Mouse (Mus musculus) testis, postnatal 10 days (tissue): ENCODE data around the gene Myg1.

Experiments
- DNase-seq: peaks from one replicate; pipeline ENCODE4 v3.0.0; 2021; ENCODE audit warnings: low spot score

Myg1 gene

GRCm38 (mm10) chr15:102346444-102346843 lies 14.9 kb downstream of the Myg1 start:
- no peak for DNase-seq

GRCm38 (mm10) chr15:102350138-102350941 lies 18.8 kb downstream of the Myg1 start, which contains the start of gene Aaas:
TSS of gene Aaas (minus strand) at chr15:102350771.
- peak; percentile 98 for DNase-seq

- DNase-seq, result no peak
These were observed 19.4 kb downstream of the Myg1 start for GRCm38 (mm10) chr15:102350942-102351291.

GRCm38 (mm10) chr15:102352177-102352576 lies 20.7 kb downstream of the Myg1 start:
- DNase-seq, result no peak

DNA sequence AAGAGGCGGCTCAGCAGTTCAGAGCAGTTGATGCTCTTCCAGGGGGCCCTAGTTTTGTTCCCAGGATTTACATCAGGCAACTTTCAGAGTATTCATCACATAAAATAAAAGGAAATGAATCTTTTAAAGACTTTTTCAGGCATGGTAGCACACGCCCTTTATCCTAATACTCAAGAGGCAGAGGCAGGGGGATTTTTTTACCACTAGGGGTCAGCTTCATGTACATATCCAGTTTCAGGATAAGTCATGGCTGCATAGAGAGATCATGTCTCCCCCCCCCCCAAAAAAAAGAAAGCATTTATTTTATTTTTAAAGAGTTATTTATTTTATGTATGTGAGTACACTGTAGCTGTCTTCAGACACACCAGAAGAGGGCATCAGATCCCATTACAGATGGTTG lies 22.5 kb downstream of the Myg1 start:
- no peak for DNase-seq

GRCm38 (mm10) chr15:102355134-102355870 lies 23.8 kb downstream of the Myg1 start:
- peak; percentile 82 for DNase-seq

GRCm38 (mm10) chr15:102355871-102356441 lies 24.4 kb downstream of the Myg1 start:
- DNase-seq, result peak; percentile 57

DNA sequence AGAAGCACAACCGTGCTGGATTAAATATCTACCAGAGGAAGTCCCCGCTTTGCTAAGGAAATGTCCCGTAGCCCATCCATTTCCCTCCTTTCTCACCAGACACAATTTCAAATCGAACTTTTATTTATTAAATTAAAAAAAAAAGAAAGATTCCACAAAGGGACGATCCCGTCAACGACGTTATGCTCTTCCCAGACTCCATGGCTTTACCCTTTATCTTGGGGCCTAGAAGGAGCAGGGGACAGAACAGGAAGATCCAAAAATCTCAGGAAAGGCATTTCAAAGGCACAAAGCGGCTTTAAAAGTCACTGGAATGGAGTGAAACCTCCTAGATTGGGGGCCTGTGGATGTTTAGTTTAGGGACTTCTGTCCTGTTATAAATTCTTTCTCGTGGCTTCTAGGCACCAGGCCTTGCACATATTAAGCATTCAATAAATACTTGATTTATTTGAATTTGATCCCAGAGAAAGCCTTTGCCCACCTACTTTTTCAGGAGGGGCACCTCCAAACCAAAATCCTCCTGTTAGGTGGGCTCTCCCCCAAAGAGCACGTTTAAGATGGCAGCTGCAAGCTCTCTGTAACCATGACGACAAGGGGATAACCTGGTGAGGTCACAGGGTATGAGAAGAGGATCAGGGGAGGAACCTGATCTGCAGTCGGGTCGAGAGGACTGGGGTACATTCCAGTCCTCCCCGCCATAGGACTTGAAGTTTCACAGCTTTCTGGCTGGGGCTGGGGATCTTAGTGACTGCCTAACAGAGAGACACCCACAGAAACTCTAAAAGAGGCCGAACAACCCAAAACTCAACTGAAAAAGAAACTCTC lies 25.2 kb downstream of the Myg1 start:
- no peak for DNase-seq

DNA sequence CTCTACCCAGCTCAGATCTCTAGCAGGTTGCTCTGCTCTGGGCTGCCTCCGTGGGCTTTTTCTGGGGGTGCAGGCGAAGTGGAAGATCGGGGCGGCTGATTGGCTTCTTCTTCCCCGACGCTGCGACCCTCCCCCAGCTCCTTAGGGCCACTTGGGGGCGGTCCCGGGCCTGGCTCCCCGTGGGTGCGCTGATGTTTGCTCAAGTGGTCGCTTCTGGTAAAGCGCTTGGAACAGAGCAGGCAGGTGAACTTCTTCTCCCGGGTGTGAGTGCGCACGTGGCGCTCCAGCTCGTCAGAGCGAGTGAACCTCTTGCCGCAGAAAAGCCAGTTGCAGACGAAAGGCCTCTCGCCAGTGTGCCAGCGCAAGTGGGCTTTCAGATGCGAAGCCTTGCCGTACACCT lies 26.6 kb downstream of the Myg1 start:
- DNase-seq, result no peak

GRCm38 (mm10) chr15:102358834-102359233 lies 27.3 kb downstream of the Myg1 start:
- DNase-seq, result no peak

GRCm38 (mm10) chr15:102362648-102363047 lies 31.1 kb downstream of the Myg1 start:
- peak; percentile 57 for DNase-seq

DNA sequence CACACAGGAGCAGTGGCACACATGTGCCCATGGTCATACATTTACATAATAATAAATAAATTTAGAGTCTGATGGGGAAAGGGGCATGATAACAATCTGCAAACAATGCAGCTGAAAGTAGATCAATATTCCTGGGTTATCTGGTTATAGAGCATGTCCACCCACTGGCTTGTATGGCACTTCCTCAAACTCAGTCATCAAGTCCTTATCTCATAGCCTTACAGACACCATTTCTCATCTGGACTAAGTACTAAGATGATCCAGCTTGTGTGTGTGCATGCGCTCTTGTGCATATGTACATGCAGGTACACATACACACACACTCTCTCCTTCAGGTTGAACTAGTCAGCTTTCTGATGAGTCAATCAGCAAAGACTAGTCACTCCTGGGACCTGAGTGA lies 33.2 kb downstream of the Myg1 start:
- no peak for DNase-seq

- no peak for DNase-seq
These were observed 34.7 kb downstream of the Myg1 start for GRCm38 (mm10) chr15:102366238-102366637.

DNA sequence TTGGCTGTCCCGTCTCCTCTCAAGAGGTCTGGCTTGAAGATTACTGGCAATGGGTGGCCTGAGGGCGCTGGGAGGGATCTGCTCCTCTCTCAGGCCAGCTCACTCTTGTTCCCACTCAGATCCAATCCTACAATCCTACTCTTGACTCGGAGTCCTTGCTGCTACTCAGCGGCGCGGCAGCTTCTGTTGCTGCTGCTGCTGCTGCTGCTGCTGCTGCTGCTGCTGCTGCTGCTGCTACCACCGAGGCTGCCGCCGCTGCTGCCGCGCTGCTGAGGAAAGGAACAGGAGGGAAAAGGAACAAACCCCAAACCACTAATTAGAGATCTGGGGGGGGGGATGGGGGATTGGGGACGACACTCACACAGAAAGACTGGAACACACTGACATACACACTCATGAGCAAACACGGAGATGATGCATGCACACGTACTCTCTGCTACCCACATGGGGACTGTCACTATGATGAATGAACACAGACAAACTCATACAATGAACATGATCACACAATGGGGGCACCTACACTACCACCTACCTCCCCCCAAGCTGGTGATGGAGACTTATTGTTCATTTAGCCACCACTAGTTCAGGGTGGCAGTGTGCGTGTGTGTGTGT lies 35.3 kb downstream of the Myg1 start, which contains the start of gene Sp7:
Sp7 (minus strand) TSS at position 450 of the 612 bp plus-strand sequence.
- DNase-seq, result peak; percentile 41

GRCm38 (mm10) chr15:102369972-102370371 lies 38.5 kb downstream of the Myg1 start:
- DNase-seq, result peak; percentile 58

DNA sequence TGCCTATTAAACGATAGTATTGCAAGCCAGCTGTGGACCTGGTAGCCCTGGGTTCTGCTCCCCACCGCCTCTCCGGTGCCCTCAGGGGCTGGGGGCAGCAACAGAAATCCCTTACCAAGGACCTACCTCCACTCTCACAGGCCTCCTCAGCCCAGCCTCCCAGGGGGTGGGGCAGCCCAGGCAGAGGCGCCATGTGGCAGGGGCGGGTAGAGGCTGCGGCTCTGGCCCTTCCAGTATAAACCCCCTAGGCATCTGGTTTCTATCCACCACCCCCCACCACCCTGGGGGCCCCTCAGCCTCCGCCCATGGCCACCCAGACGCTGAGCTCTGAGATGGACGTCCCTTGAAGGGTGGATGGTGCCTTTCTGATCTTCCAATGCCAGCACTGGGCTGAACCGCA lies 39.2 kb downstream of the Myg1 start:
- DNase-seq, result no peak

- DNase-seq, result peak; percentile 63
These were observed 45.1 kb downstream of the Myg1 start for GRCm38 (mm10) chr15:102376453-102377162.

DNA sequence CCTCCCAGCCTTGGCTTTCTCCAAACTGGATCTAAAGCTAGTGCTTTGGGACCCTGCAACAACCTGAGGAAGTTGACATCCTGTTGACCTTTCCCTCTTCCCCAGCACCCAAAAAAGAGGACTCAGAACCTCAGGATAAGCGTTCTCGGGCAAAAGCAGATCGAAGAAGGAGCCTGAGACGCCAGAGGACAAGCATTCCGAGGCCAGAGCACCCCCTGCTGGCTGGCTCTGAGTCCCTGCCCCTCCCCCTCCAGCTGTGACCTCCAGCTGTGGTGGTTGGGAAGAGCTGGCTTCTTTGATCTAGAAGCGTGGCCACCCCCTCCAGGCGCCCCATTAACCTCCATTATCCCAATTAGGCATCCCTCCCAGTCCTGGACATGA lies 45.6 kb downstream of the Myg1 start:
- peak; percentile 94 for DNase-seq

- peak; percentile 69 for DNase-seq
These were observed 46.3 kb downstream of the Myg1 start for GRCm38 (mm10) chr15:102377810-102378262.

- DNase-seq, result peak; percentile 94
These were observed 50.1 kb downstream of the Myg1 start for GRCm38 (mm10) chr15:102381575-102381974.

GRCm38 (mm10) chr15:102383671-102384070 lies 52.2 kb downstream of the Myg1 start:
- DNase-seq, result no peak
